Comparison of ENCODE assay signal across 10 mouse cellular contexts in the genomic region with DNA sequence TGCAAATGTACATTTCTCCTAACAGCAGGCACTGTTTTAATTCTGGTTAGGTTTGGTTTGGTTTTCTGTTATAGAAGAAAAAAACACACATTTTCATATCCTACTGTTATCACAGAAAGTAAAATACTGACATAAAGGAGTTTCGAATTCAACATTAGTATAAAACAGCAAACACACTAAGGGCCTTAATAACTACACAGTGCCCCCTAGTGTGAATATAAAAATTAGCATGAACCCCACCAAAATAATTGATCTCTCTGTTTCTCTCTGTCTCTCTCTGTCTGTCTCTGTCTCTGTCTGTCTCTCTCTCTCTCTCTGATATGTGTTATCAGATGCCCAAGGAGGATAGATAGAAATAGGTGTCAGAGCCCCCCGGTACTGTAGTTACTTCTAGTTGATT. TPM values are rescaled to one million over a fixed set of nuclear protein-coding genes. Genes with fewer than 3 reads are reported as not detected.
A peak's percentile ranks its signal among the peaks of the same experiment; 100 is the strongest.
DNase-seq lines count a peak whose midpoint lies in the region; ATAC-seq lines count a peak whose summit lies in the region.
"Had no signal": no experiment of that assay in that cellular context is flagged by ENCODE, and none has a peak within 500 bp of the region (broad histone marks: within the 10 kb centered on the region; RNA-seq: fewer than 3 reads in every experiment).

No protein-coding gene starts in this region.

- H3K4me1 ChIP-seq in heart, embryonic 14.5 days (ENCODE audit: control insufficient read depth in 2 of 2, insufficient read depth in 2 of 2, low read length in 2 of 2) = no peaks in the 10 kb centered on the region
- H3K4me1 ChIP-seq in lung, embryonic 16.5 days (replicated peaks; ENCODE audit: control insufficient read depth, insufficient read depth, low read length) = peaks cover 5% of the 10 kb centered on the region; the same call in 1 of the 2 replicates
- no peaks in the 10 kb centered on the region for H3K4me1 ChIP-seq in stomach, embryonic 14.5 days (ENCODE audit: control insufficient read depth, insufficient read depth, low read length)

- no peak for DNase-seq in heart, postnatal 4 days
- DNase-seq in lung, postnatal 10 days = no peak
- peak; percentile 18 for DNase-seq in embryo, embryonic 9.5 days (ENCODE audit: extremely low spot score)
- no peak for DNase-seq in cerebellum, adult 18-20 months
- DNase-seq in kidney, postnatal 36 days = no peak
- DNase-seq: right cerebral cortex, postnatal 25 days had no signal

- H3K36me3 ChIP-seq in heart, embryonic 14.5 days (ENCODE audit: control insufficient read depth, insufficient read depth, low read length) = no peaks in the 10 kb centered on the region
- no peaks in the 10 kb centered on the region for H3K36me3 ChIP-seq in lung, embryonic 16.5 days (ENCODE audit: control insufficient read depth, insufficient read depth, low read length)
- H3K36me3 ChIP-seq in stomach, embryonic 14.5 days (ENCODE audit: control insufficient read depth, insufficient read depth, low read length) = no peaks in the 10 kb centered on the region

- no peak overlapping the region for H3K4me3 ChIP-seq in heart, embryonic 14.5 days (ENCODE audit: control insufficient read depth in 1 of 2, insufficient read depth in 1 of 2, low read depth in 1 of 2, low read length in 2 of 2)
- H3K4me3 ChIP-seq in lung, embryonic 16.5 days (ENCODE audit: low read length) = no peak overlapping the region
- H3K4me3 ChIP-seq in stomach, embryonic 14.5 days (ENCODE audit: low read depth, low read length) = no peak overlapping the region

- no peak overlapping the region for H3K9ac ChIP-seq in heart, embryonic 14.5 days (ENCODE audit: low read length)
- H3K9ac ChIP-seq in lung, embryonic 16.5 days (ENCODE audit: low read length) = no peak overlapping the region
- H3K9ac ChIP-seq in stomach, embryonic 14.5 days (replicated peaks; ENCODE audit: low read depth, low read length) = no peak overlapping the region

- ATAC-seq in heart, embryonic 14.5 days (ENCODE audit: insufficient number of reproducible peaks, insufficient read depth, low FRiP score, low read depth) = no peak
- no peak for ATAC-seq in lung, embryonic 16.5 days (ENCODE audit: low read depth)
- no peak for ATAC-seq in stomach, embryonic 14.5 days (ENCODE audit: insufficient number of reproducible peaks, insufficient read depth, low FRiP score, low read depth)

- H3K27ac ChIP-seq in heart, embryonic 14.5 days (replicated peaks in 1 of 2; ENCODE audit: control insufficient read depth in 1 of 2, insufficient read depth in 1 of 2, low read depth in 2 of 2, low read length in 2 of 2) = no peak overlapping the region
- no peak overlapping the region for H3K27ac ChIP-seq in lung, embryonic 16.5 days (ENCODE audit: low read length)
- peak overlapping the region; percentile 82 for H3K27ac ChIP-seq in stomach, embryonic 14.5 days (ENCODE audit: low read length)

- peak overlapping the region; percentile 13; the same call in 1 of the 2 replicates for H3K4me2 ChIP-seq in heart, embryonic 14.5 days (ENCODE audit: low read length)
- 0 out of 2 replicates have a peak overlapping the region, but pooled peaks have one; percentile 41 for H3K4me2 ChIP-seq in lung, embryonic 16.5 days (ENCODE audit: low read depth, low read length)
- no peak overlapping the region; the same call in 1 of the 2 replicates for H3K4me2 ChIP-seq in stomach, embryonic 14.5 days (replicated peaks; ENCODE audit: low read depth, low read length)

- 57% methylated on average over 2 of the region's 2 CpGs for WGBS in heart, embryonic 14.5 days
- WGBS in lung, embryonic 16.5 days = 29% methylated on average over 2 of the region's 2 CpGs
- WGBS in stomach, embryonic 14.5 days = 40% methylated on average over 2 of the region's 2 CpGs

- no peaks in the 10 kb centered on the region for H3K9me3 ChIP-seq in heart, embryonic 14.5 days (ENCODE audit: control insufficient read depth, low read length)
- no peaks in the 10 kb centered on the region for H3K9me3 ChIP-seq in lung, embryonic 16.5 days (ENCODE audit: control insufficient read depth, low read length)
- no peaks in the 10 kb centered on the region for H3K9me3 ChIP-seq in stomach, embryonic 14.5 days (ENCODE audit: control insufficient read depth, low read depth, low read length)

- H3K27me3 ChIP-seq in heart, embryonic 14.5 days (ENCODE audit: control insufficient read depth, insufficient read depth, low read length) = no peaks in the 10 kb centered on the region
- no peaks in the 10 kb centered on the region for H3K27me3 ChIP-seq in lung, embryonic 16.5 days (ENCODE audit: control insufficient read depth, insufficient read depth, low read depth, low read length)
- no peaks in the 10 kb centered on the region for H3K27me3 ChIP-seq in stomach, embryonic 14.5 days (ENCODE audit: control insufficient read depth, insufficient read depth, low read length)

RNA-seq across cellular contexts. Expression of gene Olfr267, which starts 38.0 kb away (rescaled TPM):
- not detected in 2 replicates for polyA plus RNA-seq in heart, embryonic 14.5 days (2014; fragmentation: Nextera tagmentation; extraction: Ambion mirVana)
- under 1 TPM; 0.14 to 0.17 TPM for total RNA-seq in heart, postnatal 4 days (2021)
- not detected in 2 replicates for polyA plus RNA-seq in lung, embryonic 16.5 days (2015; fragmentation: Nextera tagmentation; extraction: Ambion mirVana)
- 0.28 TPM in 1 of 2 replicates, not detected in the other for polyA plus RNA-seq in stomach, embryonic 14.5 days (2014; fragmentation: Nextera tagmentation; extraction: Ambion mirVana)
- total RNA-seq: ES-E14 had no signal
